Mouse (Mus musculus) forebrain, embryonic 14.5 days (tissue): ENCODE data around the gene Ranbp6. TPM values are rescaled to one million over a fixed set of nuclear protein-coding genes. Genes with fewer than 3 reads are reported as not detected.

Source experiments
- ATAC-seq: fragments of 200-750 bp; cut with Nextera tagmentation; 2 replicates; pipeline ENCODE4 v1.8.0; 2017; ENCODE audit warnings: mild to moderate bottlenecking, moderate library complexity
- DNase-seq: peaks from one replicate; pipeline ENCODE4 v3.0.0-alpha.2; 2015; ENCODE audit warnings: low spot score
- H3K27ac ChIP-seq: fragments of 300-500 bp; sonication (generic); 2 replicates; pipeline ENCODE4 v1.5.1; 2014; ENCODE audit warnings: low read depth, mild to moderate bottlenecking, control low read depth, low read length, moderate library complexity
- H3K27me3 ChIP-seq: fragments of 300-500 bp; sonication (generic); replicated peaks from 2 replicates; pipeline ENCODE4 v1.6.1; 2014; ENCODE audit warnings: low read length, control low read depth, mixed read lengths; ENCODE audit not compliant: control insufficient read depth, insufficient read depth
- H3K36me3 ChIP-seq: fragments of 300-500 bp; sonication (generic); 2 replicates; pipeline ENCODE4 v1.6.1; 2014; ENCODE audit warnings: low read length, control low read depth; ENCODE audit not compliant: control insufficient read depth, insufficient read depth
- H3K4me1 ChIP-seq: fragments of 300-500 bp; sonication (generic); 2 replicates; pipeline ENCODE4 v1.6.1; 2014; ENCODE audit warnings: antibody characterized with exemption, low read length, control low read depth; ENCODE audit not compliant: control insufficient read depth, insufficient read depth
- H3K4me2 ChIP-seq: fragments of 300-500 bp; sonication (generic); 2 replicates; pipeline ENCODE4 v1.6.1; 2014; ENCODE audit warnings: mild to moderate bottlenecking, control low read depth, low read length
- H3K4me3 ChIP-seq: fragments of 300-500 bp; sonication (generic); 2 replicates; pipeline ENCODE4 v1.5.1; 2014; ENCODE audit warnings: low read depth, low read length, control low read depth
- H3K9ac ChIP-seq: fragments of 300-500 bp; sonication (generic); 2 replicates; pipeline ENCODE4 v1.6.1; 2014; ENCODE audit warnings: mild to moderate bottlenecking, low read length, control low read depth, moderate library complexity
- H3K9me3 ChIP-seq: fragments of 300-500 bp; sonication (generic); replicated peaks from 2 replicates; pipeline ENCODE4 v1.6.1; 2016; ENCODE audit warnings: low read length, control low read depth, mixed read lengths; ENCODE audit not compliant: control insufficient read depth
- WGBS: fragments of 180-500 bp; shearing (Covaris S2); extraction: QIAGEN DNeasy Blood & Tissue Kit; methylation state at CpG from one replicate; pipeline ENCODE4 v1.1.7; 2014; 5-methylcytosine and 5-hydroxymethylcytosine counted together
- polyA plus RNA-seq: library from polyadenylated mRNA; unstranded; fragments of >200 nt; fragmentation: Nextera tagmentation; extraction: Ambion mirVana; gene quantifications from 2 replicates; pipeline ENCODE4 v1.2.1, GENCODE M21; 2014

Ranbp6 gene
- polyA plus RNA-seq = 42.1 and 53.4 TPM in 2 replicates

DNA sequence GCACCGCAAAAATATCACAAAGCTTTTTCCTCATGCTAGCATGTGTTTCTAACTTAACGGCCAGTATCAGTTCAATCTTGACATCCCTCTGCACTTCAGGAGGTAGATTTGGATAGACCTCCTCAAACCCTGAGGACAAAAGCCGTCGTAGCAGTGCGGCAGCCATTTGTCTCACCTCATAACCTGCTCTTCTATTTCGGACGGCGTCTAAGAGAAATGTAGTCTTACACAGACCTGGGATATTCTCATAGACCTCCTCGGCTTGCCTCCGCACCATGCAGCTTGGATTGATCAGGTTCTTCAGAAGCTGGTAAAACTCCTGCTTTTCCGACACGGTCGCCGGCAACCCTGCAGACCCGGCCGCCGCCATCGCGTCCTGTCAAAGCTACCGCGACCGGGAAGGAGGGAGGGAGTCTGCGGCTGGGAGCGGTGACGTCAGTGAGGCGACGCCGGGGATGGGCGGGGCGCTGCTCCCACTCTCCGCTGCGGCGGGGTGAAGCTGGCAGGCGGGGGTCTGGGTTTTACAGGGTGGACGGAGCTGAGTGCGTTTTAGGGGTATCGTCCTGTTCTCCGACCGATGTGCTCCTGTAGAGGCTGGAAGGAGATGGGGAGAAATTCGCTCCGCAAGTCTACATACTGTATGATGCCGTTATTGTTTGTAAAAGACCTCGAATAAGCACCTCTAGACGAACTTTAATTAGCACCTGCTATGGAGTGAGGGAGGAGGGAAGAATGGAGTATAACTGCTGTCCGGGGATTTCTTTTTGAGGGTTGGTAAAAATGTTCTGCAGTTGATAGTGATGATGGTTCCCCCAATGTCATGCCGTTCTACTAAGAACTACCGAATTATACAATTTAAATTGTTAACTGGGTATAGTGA lies at the start of gene Ranbp6:
Gene Ranbp6, minus strand, starts transcription at position 394 of the 880 bp plus-strand sequence.
- H3K9ac ChIP-seq = peak within 1 kb of the TSS; percentile 85
- H3K4me1 ChIP-seq = peaks cover 17% of the 10 kb centered on the region
- peaks cover 25% of the 10 kb centered on the region for H3K36me3 ChIP-seq
- peak within 1 kb of the TSS; percentile 81 for H3K4me3 ChIP-seq
- H3K9me3 ChIP-seq = no peaks in the 10 kb centered on the region
- DNase-seq = peak; percentile 93
- H3K27me3 ChIP-seq = no peaks in the 10 kb centered on the region
- H3K27ac ChIP-seq = 0 out of 2 replicates have a peak within 1 kb of the TSS, but pooled peaks have one; percentile 29
- 1% methylated on average over 47 of the region's 47 CpGs for WGBS
- peak within 1 kb of the TSS; percentile 86 for H3K4me2 ChIP-seq
- ATAC-seq = peak; percentile 97

DNA sequence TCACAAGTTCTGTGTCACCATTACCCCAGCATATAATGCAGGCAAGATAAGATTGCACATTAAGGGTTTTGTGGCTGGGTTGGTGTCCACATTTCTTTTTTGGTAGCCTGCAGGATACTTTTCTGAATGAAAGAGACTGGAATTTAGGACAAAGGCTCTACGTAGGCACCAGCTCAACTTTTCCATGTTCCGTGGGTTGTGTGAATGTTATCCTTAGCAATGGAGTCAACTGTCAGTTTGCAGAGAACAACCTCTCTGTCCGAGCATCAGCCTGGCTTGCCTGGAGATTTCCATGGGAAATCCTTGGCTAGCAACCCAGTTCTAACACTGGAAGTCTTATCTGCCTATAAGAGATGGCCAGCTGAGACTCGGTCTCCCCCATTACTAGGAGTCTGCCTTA lies 48.0 kb upstream of the Ranbp6 start:
- WGBS = 89% methylated on average over 4 of the region's 4 CpGs
- no peak overlapping the region for H3K4me2 ChIP-seq
- no peaks in the 10 kb centered on the region for H3K4me1 ChIP-seq
- ATAC-seq (no peak), DNase-seq (no peak)
- H3K9ac ChIP-seq = no peak overlapping the region
- no peaks in the 10 kb centered on the region for H3K36me3 ChIP-seq
- H3K27me3 ChIP-seq = no peaks in the 10 kb centered on the region
- no peak overlapping the region for H3K27ac ChIP-seq
- H3K9me3 ChIP-seq = no peaks in the 10 kb centered on the region
- H3K4me3 ChIP-seq = no peak overlapping the region

- Histone ChIP-seq H3K9me3 (no peaks in the 10 kb centered on the region), H3K27ac (no peak overlapping the region), H3K36me3 (no peaks in the 10 kb centered on the region), H3K27me3 (no peaks in the 10 kb centered on the region), H3K4me1 (no peaks in the 10 kb centered on the region), H3K4me2 (no peak overlapping the region), H3K9ac (no peak overlapping the region), H3K4me3 (no peak overlapping the region)
- no peak for DNase-seq
- WGBS = 93% methylated on average over 5 of the region's 5 CpGs
- no peak for ATAC-seq
Measured at GRCm38 (mm10) chr19:29857267-29857666, 44.5 kb upstream of the Ranbp6 start.

DNA sequence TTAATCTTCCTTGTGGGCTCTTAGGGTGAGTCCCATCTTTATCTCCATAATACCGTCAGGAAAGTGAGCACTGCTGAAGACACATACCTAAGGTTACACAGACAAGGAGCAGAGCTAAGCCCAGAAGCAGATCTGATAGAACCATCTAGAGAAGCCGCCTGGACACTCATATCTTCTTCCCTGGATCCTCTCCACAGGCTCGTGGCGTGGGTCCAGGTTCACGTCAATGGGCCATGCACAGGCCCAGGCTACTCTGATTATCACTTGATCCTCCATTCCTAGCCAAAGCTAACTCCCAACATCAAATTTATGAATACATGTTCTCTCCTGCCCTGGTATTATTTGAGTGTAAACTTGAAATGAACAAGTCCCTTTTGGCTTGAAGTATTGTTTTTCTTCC lies 40.9 kb upstream of the Ranbp6 start:
- Histone ChIP-seq H3K9ac (no peak overlapping the region), H3K4me3 (no peak overlapping the region), H3K27ac (no peak overlapping the region), H3K4me1 (no peaks in the 10 kb centered on the region), H3K4me2 (no peak overlapping the region), H3K9me3 (no peaks in the 10 kb centered on the region), H3K27me3 (0 out of 2 replicates have a peak, but pooled peaks cover 4% of the 10 kb centered on the region), H3K36me3 (no peaks in the 10 kb centered on the region)
- ATAC-seq (no peak), DNase-seq (no peak)
- WGBS = 94% methylated on average over 5 of the region's 5 CpGs

DNA sequence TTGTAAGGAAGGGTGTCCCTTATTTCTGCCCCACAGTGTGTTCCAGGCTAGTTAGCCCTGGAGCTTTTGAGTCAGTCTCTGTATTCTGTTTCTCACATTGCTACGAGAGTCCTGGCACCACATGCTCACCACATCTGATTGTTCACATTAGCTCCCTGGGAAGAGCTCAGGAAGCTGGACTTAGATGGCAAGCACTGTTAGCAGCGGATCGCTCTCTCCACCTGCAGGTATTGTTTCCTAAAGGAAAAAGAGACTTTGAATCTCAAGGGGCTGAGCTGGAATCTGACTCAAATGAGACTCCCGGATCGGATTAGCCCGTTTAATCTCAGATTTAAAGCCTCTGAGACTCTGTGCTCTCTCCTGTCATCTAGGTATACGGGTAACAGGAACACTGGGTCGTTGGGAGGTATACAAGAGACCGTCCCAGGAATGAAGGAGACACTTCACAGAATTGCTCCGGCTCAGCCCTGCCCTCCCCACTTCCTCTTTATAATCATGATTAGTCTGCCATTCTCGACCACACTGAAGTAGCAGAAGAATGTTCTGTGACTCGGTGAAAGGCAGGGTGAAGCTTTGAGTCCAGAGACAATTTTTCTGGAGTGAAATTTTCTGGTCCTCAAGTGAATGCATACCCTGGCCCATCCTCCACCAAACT lies 38.4 kb upstream of the Ranbp6 start:
- no peaks in the 10 kb centered on the region for H3K36me3 ChIP-seq
- ATAC-seq (no peak), DNase-seq (no peak)
- no peak overlapping the region for H3K4me2 ChIP-seq
- 26% methylated on average over 12 of the region's 12 CpGs for WGBS
- no peak overlapping the region for H3K9ac ChIP-seq
- peaks cover 4% of the 10 kb centered on the region; the same call in 1 of the 2 replicates for H3K27me3 ChIP-seq
- H3K9me3 ChIP-seq = no peaks in the 10 kb centered on the region
- no peaks in the 10 kb centered on the region for H3K4me1 ChIP-seq
- no peak overlapping the region for H3K27ac ChIP-seq
- no peak overlapping the region for H3K4me3 ChIP-seq

DNA sequence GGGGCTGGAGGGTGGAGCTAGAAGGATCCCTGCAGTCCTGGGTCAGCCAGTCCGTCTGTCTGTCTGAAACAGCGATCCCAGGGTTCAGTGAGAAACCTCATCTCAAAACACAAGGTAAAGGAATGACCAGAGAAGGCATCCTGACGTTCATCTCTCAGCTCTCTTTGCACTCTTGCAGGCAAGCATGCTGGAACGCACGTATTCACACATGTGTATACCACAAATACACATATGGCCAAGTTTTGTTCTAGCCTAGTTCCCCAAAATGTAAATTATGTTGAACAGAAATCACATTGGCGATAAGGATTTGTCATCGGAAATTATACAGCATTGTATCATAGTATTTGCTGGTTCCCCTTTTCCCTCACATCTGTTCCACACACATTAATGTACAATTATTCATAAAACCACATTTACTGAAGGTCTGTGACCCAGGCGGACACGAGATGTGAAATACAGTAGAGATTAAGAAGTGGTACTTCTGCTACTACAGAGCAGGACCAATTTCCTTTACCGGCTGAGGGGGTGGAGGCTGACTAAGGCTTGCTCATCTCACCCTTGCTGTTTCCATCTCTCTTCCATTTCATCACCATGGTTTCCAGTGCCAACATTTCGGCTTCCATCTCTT lies 37.3 kb upstream of the Ranbp6 start:
- WGBS = 83% methylated on average over 11 of the region's 11 CpGs
- peaks cover 11% of the 10 kb centered on the region for H3K27me3 ChIP-seq
- no peaks in the 10 kb centered on the region for H3K4me1 ChIP-seq
- H3K4me3 ChIP-seq = no peak overlapping the region
- no peak overlapping the region for H3K4me2 ChIP-seq
- no peak overlapping the region for H3K9ac ChIP-seq
- H3K27ac ChIP-seq = no peak overlapping the region
- no peak for DNase-seq
- no peaks in the 10 kb centered on the region for H3K9me3 ChIP-seq
- no peak for ATAC-seq
- no peaks in the 10 kb centered on the region for H3K36me3 ChIP-seq

GRCm38 (mm10) chr19:29844036-29844661 lies 31.4 kb upstream of the Ranbp6 start:
- Histone ChIP-seq H3K9ac (no peak overlapping the region), H3K4me3 (no peak overlapping the region), H3K27ac (no peak overlapping the region), H3K4me2 (peak overlapping the region; percentile 33; the same call in 1 of the 2 replicates), H3K36me3 (no peaks in the 10 kb centered on the region), H3K27me3 (peaks cover 11% of the 10 kb centered on the region), H3K9me3 (no peaks in the 10 kb centered on the region), H3K4me1 (peaks cover 16% of the 10 kb centered on the region)
- peak; percentile 93 for ATAC-seq
- 3% methylated on average over 12 of the region's 12 CpGs for WGBS
- DNase-seq = peak; percentile 86

DNA sequence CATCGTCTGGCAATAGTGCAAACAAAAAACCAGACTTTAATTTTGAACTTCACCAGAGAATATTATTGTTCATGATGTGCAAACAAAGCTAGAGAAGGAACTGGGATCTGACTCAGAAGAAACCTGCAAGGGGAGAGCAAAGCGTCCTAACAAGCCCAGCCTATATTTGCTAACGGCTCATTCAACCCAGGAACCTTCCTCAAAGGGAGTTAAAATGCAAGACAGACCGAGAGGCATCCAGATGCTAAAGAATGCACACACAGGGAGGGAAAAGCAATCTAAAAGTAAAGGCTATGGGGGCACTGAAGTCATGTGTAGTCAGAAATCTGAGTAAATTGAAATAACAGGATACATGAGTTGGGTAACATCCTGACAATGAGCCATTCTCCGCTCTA lies 30.9 kb upstream of the Ranbp6 start:
- Histone ChIP-seq H3K27ac (no peak overlapping the region), H3K9me3 (no peaks in the 10 kb centered on the region), H3K9ac (no peak overlapping the region), H3K4me3 (no peak overlapping the region), H3K4me1 (peaks cover 16% of the 10 kb centered on the region), H3K4me2 (peak overlapping the region; percentile 33; the same call in 1 of the 2 replicates), H3K27me3 (peaks cover 11% of the 10 kb centered on the region), H3K36me3 (no peaks in the 10 kb centered on the region)
- ATAC-seq (peak; percentile 59), DNase-seq (peak; percentile 49)
- 7% methylated on average over 5 of the region's 5 CpGs for WGBS
